Mouse (Mus musculus) midbrain, postnatal 0 days (tissue): ENCODE results near the gene Fcho2. TPM values are rescaled to one million over a fixed set of nuclear protein-coding genes. Genes with fewer than 3 reads are reported as not detected.
A peak's percentile ranks its signal among the peaks of the same experiment; 100 is the strongest.

Experiments
- ATAC-seq: fragments of 200-750 bp; cut with Nextera tagmentation; 2 replicates; pipeline ENCODE4 v1.8.0; 2017; ENCODE audit warnings: moderate number of reproducible peaks, mild to moderate bottlenecking, moderate TSS enrichment, moderate library complexity; ENCODE audit not compliant: low FRiP score
- DNase-seq: peaks from one replicate; pipeline ENCODE4 v3.0.0-alpha.2; 2015; ENCODE audit warnings: low spot score
- H3K27ac ChIP-seq: fragments of 300-500 bp; sonication (generic); 2 replicates; pipeline ENCODE4 v1.5.1; 2014; ENCODE audit warnings: low read depth, mild to moderate bottlenecking, low read length, mixed read lengths
- H3K27me3 ChIP-seq: fragments of 300-500 bp; sonication (generic); 2 replicates; pipeline ENCODE4 v1.6.1; 2014; ENCODE audit warnings: low read length, control low read depth, mixed read lengths; ENCODE audit not compliant: insufficient read depth
- H3K36me3 ChIP-seq: fragments of 300-500 bp; sonication (generic); 2 replicates; pipeline ENCODE4 v1.6.1; 2014; ENCODE audit warnings: low read length, control low read depth, mixed read lengths; ENCODE audit not compliant: insufficient read depth
- H3K4me1 ChIP-seq: fragments of 300-500 bp; sonication (generic); 2 replicates; pipeline ENCODE4 v1.6.1; 2014; ENCODE audit warnings: mild to moderate bottlenecking, control low read depth, antibody characterized with exemption, low read length, mixed read lengths; ENCODE audit not compliant: insufficient read depth
- H3K4me2 ChIP-seq: fragments of 300-500 bp; sonication (generic); 2 replicates; pipeline ENCODE4 v1.6.1; 2014; ENCODE audit warnings: low read depth, mild to moderate bottlenecking, low read length, mixed read lengths; ENCODE audit not compliant: poor library complexity, severe bottlenecking
- H3K4me3 ChIP-seq: fragments of 300-500 bp; sonication (generic); 2 replicates; pipeline ENCODE4 v1.5.1; 2014; ENCODE audit warnings: low read depth, mild to moderate bottlenecking, low read length, moderate library complexity
- H3K9ac ChIP-seq: fragments of 300-500 bp; sonication (generic); replicated peaks from 2 replicates; pipeline ENCODE4 v1.6.1; 2014; ENCODE audit warnings: mild to moderate bottlenecking, low read length, moderate library complexity, mixed read lengths; ENCODE audit not compliant: poor library complexity, severe bottlenecking
- H3K9me3 ChIP-seq: fragments of 300-500 bp; sonication (generic); 2 replicates; pipeline ENCODE4 v1.6.1; 2016; ENCODE audit warnings: low read length, control low read depth
- CTCF ChIP-seq: IDR thresholded peaks from 2 replicates; pipeline ENCODE4 v1.5.1; 2016; ENCODE audit warnings: antibody characterized with exemption, mild to moderate bottlenecking
- WGBS: fragments of 180-500 bp; shearing (Covaris S2); extraction: QIAGEN DNeasy Blood & Tissue Kit; methylation state at CpG from one replicate; pipeline ENCODE4 v1.1.7; 2014; 5-methylcytosine and 5-hydroxymethylcytosine counted together
- polyA plus RNA-seq: library from polyadenylated mRNA; unstranded; fragments of >200 nt; fragmentation: Nextera tagmentation; extraction: Ambion mirVana; gene quantifications from 2 replicates; pipeline ENCODE4 v1.2.1, GENCODE M21; 2015
- total RNA-seq: library from RNA; depleted of rRNA; stranded (reverse); fragments of >200 nt; gene quantifications from 2 replicates; pipeline ENCODE4 v1.2.3, GENCODE M21; 2014

Fcho2 gene
- total and polyA plus RNA-seq, 2 experiments from 2014 or later: 15.1 to 16.4 TPM

DNA sequence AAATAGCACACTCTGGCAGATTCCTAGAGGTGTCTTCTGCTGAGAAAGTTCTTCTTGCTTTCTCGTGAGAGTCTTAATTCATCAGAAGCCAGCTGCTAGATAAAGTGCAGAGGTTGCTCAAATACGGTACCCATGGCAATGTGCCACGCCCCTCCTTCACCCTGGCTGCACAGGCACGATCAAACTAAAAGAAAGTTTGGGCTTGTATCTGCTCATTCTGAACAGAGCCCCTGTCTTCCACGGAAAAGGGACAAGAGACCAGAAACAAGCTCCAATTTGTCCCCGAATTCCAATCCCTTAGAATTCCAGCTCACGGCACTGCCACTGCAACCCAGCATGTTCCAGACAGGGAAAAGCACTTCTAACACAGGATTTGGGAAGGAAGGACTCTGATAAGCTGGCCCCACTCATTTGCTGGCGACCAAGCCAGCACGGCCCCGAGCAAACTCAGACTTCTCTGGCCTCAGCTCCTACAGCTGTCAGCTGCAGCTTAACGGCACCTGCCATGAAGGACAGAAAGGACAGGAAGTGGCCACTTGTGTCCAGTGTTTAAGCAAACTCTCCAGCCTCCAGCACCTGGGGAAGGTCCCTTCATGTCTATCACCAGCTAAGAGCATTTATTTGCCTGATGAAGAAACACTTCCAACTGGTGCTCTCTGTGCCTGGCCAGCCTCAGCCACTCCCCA is 125.5 kb downstream of the Fcho2 start:
- no peak overlapping the region for H3K27ac ChIP-seq
- DNase-seq (no peak), ATAC-seq (no peak)
- H3K4me3 ChIP-seq: no peak overlapping the region
- no peak overlapping the region for H3K9ac ChIP-seq
- no peak overlapping the region for H3K4me2 ChIP-seq
- H3K9me3 ChIP-seq: no peaks in the 10 kb centered on the region
- H3K27me3 ChIP-seq: 0 out of 2 replicates have a peak, but pooled peaks cover 5% of the 10 kb centered on the region
- 0 out of 2 replicates have a peak, but pooled peaks cover 3% of the 10 kb centered on the region for H3K4me1 ChIP-seq
- WGBS: 68% methylated on average over 11 of the region's 11 CpGs
- TF ChIP-seq CTCF: no peak
- H3K36me3 ChIP-seq: no peaks in the 10 kb centered on the region

DNA sequence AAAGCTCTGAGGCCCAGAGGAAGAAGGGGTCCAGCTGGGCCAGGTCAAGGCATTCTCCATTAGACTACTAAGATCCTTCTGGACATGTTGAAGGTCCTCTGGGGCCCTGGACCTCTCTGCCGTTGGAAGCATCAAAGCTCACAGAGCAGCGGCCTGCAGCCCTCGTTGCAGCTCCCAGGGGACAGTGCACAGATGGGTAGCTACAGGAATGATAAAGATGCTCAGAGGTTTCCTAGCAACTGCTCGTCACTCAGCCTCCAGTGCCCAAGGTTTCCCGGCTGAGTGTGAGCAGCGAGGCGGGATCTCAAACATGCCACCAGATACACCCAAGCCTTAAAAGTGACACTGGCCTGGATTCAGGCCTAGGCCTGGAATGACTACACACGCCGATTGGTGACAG is 127.3 kb downstream of the Fcho2 start:
- no peaks in the 10 kb centered on the region for H3K36me3 ChIP-seq
- 0 out of 2 replicates have a peak, but pooled peaks cover 3% of the 10 kb centered on the region for H3K4me1 ChIP-seq
- peak; percentile 47 for DNase-seq
- ATAC-seq: peak; percentile 27; the same call in 1 of the 2 replicates
- H3K4me2 ChIP-seq: no peak overlapping the region
- H3K27me3 ChIP-seq: no peaks in the 10 kb centered on the region
- H3K4me3 ChIP-seq: no peak overlapping the region
- no peak overlapping the region for H3K9ac ChIP-seq
- WGBS: 44% methylated on average over 9 of the region's 9 CpGs
- no peak for TF ChIP-seq CTCF
- no peak overlapping the region for H3K27ac ChIP-seq
- no peaks in the 10 kb centered on the region for H3K9me3 ChIP-seq

DNA sequence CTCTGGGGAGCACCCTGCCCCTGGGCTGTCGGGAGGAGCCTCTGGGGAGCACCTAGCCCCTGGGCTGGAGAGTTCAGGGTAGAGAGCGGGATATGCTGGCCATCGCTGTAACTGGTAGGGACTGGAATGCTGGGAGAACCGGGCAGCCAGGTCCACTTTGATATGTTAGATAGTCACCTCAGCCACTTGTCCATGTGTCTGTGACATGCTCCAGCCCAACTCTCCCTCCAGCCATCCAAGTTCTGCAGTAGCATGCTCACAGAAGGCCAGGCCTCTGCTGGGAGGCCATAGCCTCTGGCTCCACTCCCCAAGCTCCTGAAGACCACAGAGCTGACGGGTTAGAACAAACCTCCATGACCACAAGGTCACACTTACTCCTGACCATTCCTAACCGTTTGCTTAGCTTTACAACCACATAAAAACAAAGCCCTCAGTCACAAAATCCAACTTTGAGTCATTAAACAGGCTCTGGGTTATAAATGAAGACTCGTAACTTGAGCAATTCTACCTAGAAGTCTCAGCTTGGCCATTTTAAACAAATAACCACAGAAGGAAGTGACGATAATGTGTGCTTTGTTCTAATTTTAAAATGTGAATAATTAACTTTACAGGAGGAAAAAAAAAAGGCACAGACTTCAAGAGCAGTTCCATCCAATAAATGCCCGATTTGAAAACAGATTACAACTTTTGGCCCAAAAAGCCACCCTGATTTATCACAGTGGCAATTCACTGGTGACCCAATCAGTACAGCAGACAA is 130.9 kb downstream of the Fcho2 start:
- no peaks in the 10 kb centered on the region for H3K36me3 ChIP-seq
- H3K9me3 ChIP-seq: no peaks in the 10 kb centered on the region
- no peak overlapping the region for H3K9ac ChIP-seq
- 89% methylated on average over 9 of the region's 9 CpGs for WGBS
- H3K27me3 ChIP-seq: no peaks in the 10 kb centered on the region
- no peak for TF ChIP-seq CTCF
- no peak overlapping the region for H3K27ac ChIP-seq
- 0 out of 2 replicates have a peak, but pooled peaks cover 3% of the 10 kb centered on the region for H3K4me1 ChIP-seq
- H3K4me2 ChIP-seq: no peak overlapping the region
- DNase-seq: no peak
- H3K4me3 ChIP-seq: no peak overlapping the region
- ATAC-seq: no peak

DNA sequence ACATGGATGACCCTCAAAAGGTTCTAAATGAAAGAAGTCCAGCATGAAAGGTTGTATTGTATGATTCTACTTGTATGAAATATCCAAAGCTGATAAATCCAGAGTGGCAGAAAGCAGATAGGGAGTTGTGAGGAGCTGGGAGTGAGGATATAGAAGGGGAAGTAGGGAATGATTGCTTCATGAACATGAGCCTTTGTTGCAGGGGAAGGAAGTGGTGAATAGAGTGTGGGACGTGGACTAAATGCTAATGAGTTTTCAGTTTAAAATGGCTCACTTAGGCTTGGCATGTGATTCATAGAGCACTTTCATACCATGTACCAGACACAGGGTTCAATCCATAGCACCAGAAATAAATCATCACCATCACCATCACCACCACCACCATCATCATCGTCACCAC is 131.8 kb downstream of the Fcho2 start:
- Histone ChIP-seq H3K27ac (no peak overlapping the region), H3K9ac (no peak overlapping the region), H3K9me3 (no peaks in the 10 kb centered on the region), H3K4me2 (no peak overlapping the region), H3K27me3 (no peaks in the 10 kb centered on the region), H3K4me1 (0 out of 2 replicates have a peak, but pooled peaks cover 3% of the 10 kb centered on the region), H3K36me3 (no peaks in the 10 kb centered on the region), H3K4me3 (no peak overlapping the region)
- WGBS: 85% methylated on average over 2 of the region's 2 CpGs
- no peak for ATAC-seq
- no peak for TF ChIP-seq CTCF
- no peak for DNase-seq

DNA sequence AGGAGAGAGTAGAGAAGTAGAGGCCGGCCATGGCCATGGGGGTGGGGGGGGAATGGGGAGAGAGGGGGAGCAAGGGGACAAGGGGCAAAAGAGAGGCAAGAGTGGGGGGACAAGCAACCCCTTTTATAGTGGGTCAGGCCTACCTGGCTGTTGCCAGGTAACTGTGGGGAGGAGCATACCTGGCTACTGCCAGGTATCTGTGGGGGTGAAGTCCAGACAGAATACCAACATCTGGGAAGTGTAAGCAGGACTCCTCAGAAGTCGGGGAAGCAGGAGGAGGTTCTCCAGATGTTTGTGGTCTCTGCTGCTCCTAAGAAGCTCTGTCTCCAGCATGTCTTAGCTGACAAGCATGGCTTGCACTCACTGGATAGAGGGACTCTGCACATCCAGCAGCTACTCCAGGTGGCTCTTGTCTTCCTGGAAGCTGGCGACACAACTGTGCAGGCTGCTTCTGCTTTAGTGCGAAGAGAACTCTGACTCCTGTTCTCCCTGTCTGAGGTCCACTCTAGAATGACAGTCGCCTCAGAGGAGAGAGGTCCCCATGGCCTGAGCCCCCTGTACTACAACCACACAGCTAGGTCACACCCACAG is 134.7 kb downstream of the Fcho2 start:
- Histone ChIP-seq H3K4me2 (no peak overlapping the region), H3K9ac (no peak overlapping the region), H3K36me3 (no peaks in the 10 kb centered on the region), H3K27me3 (no peaks in the 10 kb centered on the region), H3K4me3 (no peak overlapping the region), H3K9me3 (no peaks in the 10 kb centered on the region), H3K4me1 (no peaks in the 10 kb centered on the region), H3K27ac (no peak overlapping the region)
- TF ChIP-seq CTCF: no peak
- DNase-seq (no peak), ATAC-seq (no peak)
- WGBS: 95% methylated on average over 5 of the region's 5 CpGs

DNA sequence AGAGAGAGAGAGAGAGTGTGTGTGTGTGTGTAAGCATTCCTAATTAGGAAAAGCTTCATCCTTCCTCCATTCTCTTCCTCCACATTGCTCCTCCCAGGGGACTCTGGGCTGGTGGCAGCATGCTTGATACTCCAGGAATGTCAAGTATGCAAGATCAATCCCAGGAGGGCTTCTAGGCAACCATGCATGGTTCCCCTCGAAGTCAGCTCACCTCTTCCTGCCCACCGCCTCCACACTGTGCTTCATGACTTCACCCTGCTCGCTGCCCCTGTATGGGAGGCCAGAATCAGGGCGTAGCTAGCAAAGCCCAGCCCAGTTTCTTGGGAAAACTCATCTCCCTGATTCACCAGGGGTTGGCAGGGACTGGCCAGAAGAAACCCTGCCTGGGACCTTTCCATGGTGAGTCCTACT is 135.6 kb downstream of the Fcho2 start:
- H3K9ac ChIP-seq: no peak overlapping the region
- no peak overlapping the region for H3K27ac ChIP-seq
- no peaks in the 10 kb centered on the region for H3K4me1 ChIP-seq
- no peak overlapping the region for H3K4me3 ChIP-seq
- H3K36me3 ChIP-seq: no peaks in the 10 kb centered on the region
- no peaks in the 10 kb centered on the region for H3K27me3 ChIP-seq
- no peaks in the 10 kb centered on the region for H3K9me3 ChIP-seq
- ATAC-seq (no peak), DNase-seq (no peak)
- TF ChIP-seq CTCF: no peak
- 47% methylated on average over 4 of the region's 4 CpGs for WGBS
- no peak overlapping the region for H3K4me2 ChIP-seq
